Mouse (Mus musculus): ENCODE measurements around the gene Capzb.

Capzb gene

DNA sequence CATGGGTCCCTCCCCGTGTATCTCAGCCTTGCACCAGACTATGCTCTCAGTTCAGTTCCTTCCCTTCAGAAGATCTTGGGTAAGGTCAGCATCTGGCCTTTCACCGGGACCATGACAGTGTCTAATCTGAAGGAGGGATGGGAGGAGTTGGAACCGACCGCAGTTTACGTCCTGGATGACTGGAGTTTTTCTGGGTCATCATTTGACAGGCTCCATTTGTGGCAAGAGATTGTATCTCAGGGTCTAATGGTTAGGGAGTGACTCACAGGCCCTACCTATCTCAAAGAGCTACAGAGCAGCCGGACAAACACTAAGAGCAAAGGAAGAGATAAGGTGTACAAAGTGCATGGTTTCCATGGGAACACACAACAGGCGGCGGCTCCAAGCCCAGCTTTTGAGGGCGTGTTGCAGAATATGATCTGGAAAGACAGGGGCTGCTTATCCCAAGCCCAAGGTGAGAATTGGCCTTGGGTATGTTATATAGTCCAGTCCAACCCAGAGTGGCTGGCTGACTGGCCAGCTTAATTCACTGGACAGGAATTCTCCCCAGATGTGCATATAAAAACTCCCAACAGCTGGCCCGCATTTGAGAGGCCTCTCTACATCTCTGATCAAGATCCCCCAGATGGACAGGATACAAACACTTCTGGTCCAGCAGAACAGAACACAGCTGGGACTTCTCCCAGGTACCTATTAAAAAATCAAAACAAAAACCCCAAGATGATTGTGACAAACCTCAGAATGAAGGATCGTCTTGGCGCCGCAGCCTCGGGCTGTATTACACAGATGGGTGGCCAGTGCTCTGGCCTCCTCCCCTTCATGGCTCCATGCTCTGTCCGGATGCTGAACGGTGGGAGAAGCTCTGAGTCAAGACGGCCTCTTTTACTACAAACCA is 12.7 kb upstream of the Capzb start:
- no peak for DNase-seq

- DNase-seq, result no peak
Observed at GRCm38 (mm10) chr4:139182511-139182910, 10.2 kb upstream of the Capzb start.

GRCm38 (mm10) chr4:139185766-139186442 is 6.8 kb upstream of the Capzb start:
- no peak for DNase-seq

- DNase-seq, result peak; percentile 25
Observed at GRCm38 (mm10) chr4:139187930-139188329, 4.8 kb upstream of the Capzb start.

DNA sequence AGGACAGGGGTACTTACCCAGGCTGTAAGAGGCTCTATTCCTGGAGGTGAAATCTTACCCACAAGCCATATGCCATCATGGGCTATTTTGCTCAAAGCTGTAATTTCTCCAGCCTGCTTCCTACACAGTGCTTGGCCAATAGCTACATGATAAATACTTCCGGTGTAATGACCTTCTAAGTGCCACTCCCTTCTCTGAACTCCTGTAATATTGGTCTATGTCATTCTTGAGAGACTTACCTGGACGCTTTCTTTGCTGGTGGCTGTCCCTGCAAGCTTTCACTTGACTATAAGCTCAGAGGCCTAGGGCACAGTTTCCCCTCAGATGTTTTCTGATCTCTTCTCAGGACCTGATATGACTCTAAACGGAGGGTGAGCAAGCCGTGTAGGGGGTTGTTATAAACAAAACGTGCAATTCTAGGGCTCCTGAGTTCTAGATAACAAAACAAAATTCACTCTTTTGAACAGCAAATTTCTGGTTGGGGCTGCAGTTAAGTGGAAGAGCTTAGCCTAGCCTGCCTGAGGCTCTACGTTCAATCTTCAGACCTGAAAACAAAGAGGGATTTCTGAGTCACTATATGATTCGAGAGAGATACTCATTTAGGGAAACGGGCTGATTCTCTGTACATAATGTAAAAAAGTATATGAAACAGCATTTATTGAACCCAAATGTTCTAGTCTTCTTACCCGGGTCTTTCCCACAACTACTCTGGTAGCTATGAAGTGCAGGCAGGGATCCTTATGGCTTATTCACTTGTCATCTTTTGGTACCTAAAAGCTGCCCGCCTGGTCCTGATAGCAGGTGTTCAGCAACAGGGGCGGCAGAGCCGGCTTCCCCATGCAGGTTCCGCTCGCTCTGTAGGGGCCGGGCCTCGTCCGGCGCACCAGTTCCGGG is 847 bp upstream of the Capzb start:
- no peak for DNase-seq

GRCm38 (mm10) chr4:139193176-139194093 is 736 bp downstream of the Capzb start:
- DNase-seq, result peak; percentile 53

- DNase-seq, result no peak
Observed at GRCm38 (mm10) chr4:139195101-139195500, 2.4 kb downstream of the Capzb start.

DNA sequence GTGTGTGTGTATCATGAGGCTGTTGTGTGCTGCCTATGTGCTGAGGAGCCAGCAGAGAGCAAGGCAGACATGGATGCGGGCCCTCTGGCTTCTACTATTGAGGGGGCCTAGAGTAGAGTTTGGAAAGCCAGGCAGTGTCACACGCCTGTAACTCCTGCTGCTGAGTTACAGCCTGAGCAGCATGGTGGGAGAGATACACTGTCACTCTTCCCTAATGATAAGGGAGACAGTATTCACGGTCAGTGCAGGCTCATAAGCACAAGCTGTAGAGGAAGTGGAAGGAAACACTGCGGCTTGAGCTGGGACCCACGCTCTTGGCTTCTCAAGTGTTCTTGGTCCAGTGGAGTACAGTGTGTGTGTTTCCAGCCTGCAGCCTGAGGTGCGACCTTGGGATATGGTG is 3.8 kb downstream of the Capzb start:
- no peak for DNase-seq

DNA sequence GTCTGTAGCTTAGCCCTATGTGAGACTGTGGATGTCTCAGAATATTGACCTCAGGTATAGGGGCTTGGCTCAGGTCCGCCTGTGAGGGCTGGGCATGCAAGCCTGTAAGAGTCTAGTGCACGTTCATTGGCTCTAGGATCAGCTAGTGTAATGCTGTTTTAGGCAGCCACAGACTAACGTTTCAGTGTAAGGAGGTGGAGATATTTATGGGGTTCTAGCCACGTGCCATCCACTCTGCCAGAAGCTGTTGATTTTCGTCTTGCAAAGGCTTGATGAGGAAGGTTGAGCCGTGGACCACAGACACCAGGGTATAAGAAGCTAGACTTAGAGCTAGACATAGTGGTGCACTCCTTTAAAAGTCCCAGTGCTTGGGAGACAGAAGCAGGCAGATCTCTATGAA is 4.2 kb downstream of the Capzb start:
- no peak for DNase-seq

DNA sequence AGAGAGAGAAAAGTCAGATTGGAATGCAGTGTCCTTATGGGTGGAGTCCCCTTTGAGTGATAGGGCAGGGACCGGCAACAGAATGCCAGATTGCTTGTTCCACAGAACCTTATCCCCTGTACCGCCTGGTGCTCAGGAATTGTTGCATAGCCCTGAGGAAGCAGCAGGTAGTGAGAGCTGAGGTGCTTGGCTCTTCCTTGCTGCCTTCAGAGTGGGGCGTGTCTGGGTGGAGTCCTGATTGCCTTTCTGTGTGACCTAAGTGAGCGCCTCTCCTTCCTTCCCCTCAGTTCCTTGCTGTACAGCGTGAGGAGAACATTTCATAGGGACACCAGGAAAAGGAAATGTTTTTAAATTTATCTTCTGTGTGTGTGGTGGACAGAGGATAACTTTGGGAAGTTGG is 4.8 kb downstream of the Capzb start:
- DNase-seq, result no peak

DNA sequence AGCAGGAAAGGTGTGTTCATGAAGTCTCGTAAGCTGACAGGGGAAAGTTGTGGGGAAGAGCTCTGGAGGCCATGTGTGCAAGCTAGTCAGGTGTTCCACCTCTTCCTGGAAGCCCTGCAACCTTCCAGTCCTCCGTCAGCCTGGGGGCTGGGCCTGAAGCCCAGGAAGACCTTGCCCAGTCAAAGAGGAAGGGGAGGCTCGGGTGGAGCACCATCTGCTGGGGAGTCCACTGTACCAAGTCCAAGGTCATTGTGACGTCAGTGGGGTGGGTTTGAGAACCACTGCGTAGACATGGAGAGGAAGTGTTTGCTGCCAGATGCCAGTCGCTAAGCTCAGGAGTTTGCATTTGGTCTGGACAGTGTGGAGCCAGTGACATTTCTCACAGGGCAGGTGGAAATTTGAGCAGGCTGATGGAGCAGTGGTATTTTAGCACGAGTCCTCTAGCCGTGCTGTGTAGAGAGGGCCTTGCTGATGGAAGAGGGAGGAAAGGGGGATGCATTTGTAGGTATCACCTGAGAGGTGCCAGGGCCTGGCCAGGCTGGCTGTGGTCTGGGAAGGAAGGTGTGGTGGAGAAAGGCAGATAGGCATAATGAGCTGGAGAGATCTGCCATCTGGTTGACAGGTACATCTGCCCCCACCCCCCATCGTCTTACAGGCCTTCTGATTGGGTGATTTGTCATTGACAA is 5.4 kb downstream of the Capzb start:
- DNase-seq, result peak; percentile 27

DNA sequence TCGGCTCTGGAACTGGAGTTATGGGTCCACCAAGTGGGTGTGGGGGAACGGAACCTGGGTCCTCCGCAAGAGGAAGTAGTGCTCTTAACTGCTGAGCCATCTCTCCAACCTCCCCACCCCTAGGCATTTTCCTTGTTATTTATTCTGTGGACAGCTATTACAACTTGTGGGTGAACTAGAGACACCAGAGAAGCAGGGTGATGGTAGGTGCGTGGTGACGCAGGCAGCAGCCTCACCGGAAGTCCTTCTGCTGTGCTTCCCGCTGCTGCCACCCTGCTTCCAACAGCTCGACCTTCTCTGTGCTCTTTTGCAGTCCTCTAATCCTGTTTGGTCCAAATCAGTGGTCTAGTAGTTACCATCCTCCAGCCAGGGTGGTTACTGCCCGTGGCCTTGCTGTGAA is 6.4 kb downstream of the Capzb start:
- DNase-seq, result peak; percentile 35

- DNase-seq, result no peak
Observed at GRCm38 (mm10) chr4:139199703-139200340, 7.1 kb downstream of the Capzb start.

GRCm38 (mm10) chr4:139200946-139201345 is 8.2 kb downstream of the Capzb start:
- no peak for DNase-seq

- no peak for DNase-seq
Observed at GRCm38 (mm10) chr4:139202556-139202955, 9.9 kb downstream of the Capzb start.

- DNase-seq, result no peak
Observed at GRCm38 (mm10) chr4:139203381-139203780, 10.7 kb downstream of the Capzb start.

- no peak for DNase-seq
Observed at GRCm38 (mm10) chr4:139205842-139206241, 13.1 kb downstream of the Capzb start.

- no peak for DNase-seq
Observed at GRCm38 (mm10) chr4:139206353-139207045, 13.8 kb downstream of the Capzb start.

- DNase-seq, result no peak
Observed at GRCm38 (mm10) chr4:139208236-139209129, 15.8 kb downstream of the Capzb start.

All from thymus, postnatal 14 days (tissue).